ENCODE assay signal across 20 mouse cellular contexts in genomic region chr14:119797172-119797850, GRCm38 (mm10).
DNase-seq lines count a peak whose midpoint lies in the region; ATAC-seq and TF ChIP-seq lines count a peak whose summit lies in the region.
"Had no signal": no experiment of that assay in that cellular context is flagged by ENCODE, and none has a peak within 500 bp of the region (broad histone marks: within the 10 kb centered on the region; RNA-seq: fewer than 3 reads in every experiment).

No protein-coding gene starts in this region.

- peak; percentile 17 for DNase-seq in embryo, embryonic 10 days (ENCODE audit: low spot score)
- DNase-seq in embryo, embryonic 10.5 days (ENCODE audit: low spot score), result no peak
- peak; percentile 40 for DNase-seq in kidney, postnatal 0 days (ENCODE audit: low spot score)
- DNase-seq in kidney, postnatal 10 days, result no peak
- peak; percentile 22 for DNase-seq in adrenal gland, postnatal 14 days
- DNase-seq in brain, adult 2 months (ENCODE audit: low read depth, low spot score), result peak; percentile 41
- no peak for DNase-seq in thymus, postnatal 14 days
- DNase-seq: cerebellum, adult 2 months; cerebellum, postnatal 25 days; gastrocnemius, postnatal 10 days; kidney, adult 18-20 months; kidney, postnatal 4 days; liver, embryonic 13.5 days; lung, adult 2 months; lung, postnatal 14 days; thymus, postnatal 25 days had no signal

- no peak for TF ChIP-seq CTCF in kidney, postnatal 0 days (IDR thresholded peaks at IDR 0.05; ENCODE audit: low read depth)

- WGBS in kidney, postnatal 0 days, result 16% methylated on average over 9 of the region's 9 CpGs

- no peak for ATAC-seq in kidney, postnatal 0 days (replicated peaks; ENCODE audit: low FRiP score, low read depth)
- ATAC-seq: forebrain, embryonic 13.5 days had no signal

- no peaks in the 10 kb centered on the region for H3K4me1 ChIP-seq in kidney, postnatal 0 days (replicated peaks; ENCODE audit: insufficient read depth, low read length)
- H3K4me1 ChIP-seq: liver, embryonic 13.5 days; midbrain, embryonic 12.5 days had no signal

- no peak overlapping the region for H3K27ac ChIP-seq in kidney, postnatal 0 days
- H3K27ac ChIP-seq: forebrain, embryonic 13.5 days; liver, embryonic 13.5 days; midbrain, embryonic 12.5 days; stomach, postnatal 0 days had no signal

- H3K9me3 ChIP-seq in kidney, postnatal 0 days (replicated peaks; ENCODE audit: low read length), result no peaks in the 10 kb centered on the region
- H3K9me3 ChIP-seq: forebrain, embryonic 13.5 days; liver, embryonic 13.5 days; midbrain, embryonic 12.5 days had no signal

- no peaks in the 10 kb centered on the region for H3K27me3 ChIP-seq in kidney, postnatal 0 days (ENCODE audit: insufficient read depth, low read length)
- H3K27me3 ChIP-seq: forebrain, embryonic 13.5 days; liver, embryonic 13.5 days; midbrain, embryonic 12.5 days had no signal

- H3K4me3 ChIP-seq in kidney, postnatal 0 days (replicated peaks; ENCODE audit: low read depth, low read length), result no peak overlapping the region
- H3K4me3 ChIP-seq: forebrain, embryonic 13.5 days; liver, embryonic 13.5 days; midbrain, embryonic 12.5 days had no signal

- H3K4me2 ChIP-seq in kidney, postnatal 0 days (ENCODE audit: low read length), result no peak overlapping the region
- H3K4me2 ChIP-seq: forebrain, embryonic 13.5 days; heart, embryonic 11.5 days; liver, embryonic 13.5 days; midbrain, embryonic 12.5 days had no signal

- H3K9ac ChIP-seq in kidney, postnatal 0 days (ENCODE audit: low read depth, low read length), result no peak overlapping the region
- H3K9ac ChIP-seq: forebrain, embryonic 13.5 days; liver, embryonic 13.5 days; midbrain, embryonic 12.5 days had no signal

- H3K36me3 ChIP-seq in kidney, postnatal 0 days (ENCODE audit: insufficient read depth, low read length), result no peaks in the 10 kb centered on the region
- H3K36me3 ChIP-seq: liver, embryonic 13.5 days; midbrain, embryonic 12.5 days had no signal

Comparison
In these comparisons a context has a peak if more than half of its experiments do, and no peak if none do; other contexts are left out.
1. DNase-seq: peak in embryo, embryonic 10 days (single experiment), kidney, postnatal 0 days (single experiment), adrenal gland, postnatal 14 days (single experiment) and brain, adult 2 months (single experiment); none in embryo, embryonic 10.5 days (single experiment), kidney, postnatal 10 days (single experiment) and thymus, postnatal 14 days (single experiment).